13 mouse cellular contexts compared by ENCODE assay signal in genomic region chr3:63073051-63073450, GRCm38 (mm10).
"Had no signal": no experiment of that assay in that cellular context is flagged by ENCODE, and none has a peak within 500 bp of the region (broad histone marks: within the 10 kb centered on the region; RNA-seq: fewer than 3 reads in every experiment).

No protein-coding gene starts in this region.

- H3K9me3 ChIP-seq: limb, embryonic 12.5 days; liver, embryonic 15.5 days; midbrain, embryonic 12.5 days had no signal

- H3K27me3 ChIP-seq: limb, embryonic 12.5 days; liver, embryonic 15.5 days; midbrain, embryonic 12.5 days had no signal

- H3K4me3 ChIP-seq: limb, embryonic 12.5 days; liver, embryonic 15.5 days; midbrain, embryonic 12.5 days had no signal

- H3K4me1 ChIP-seq: limb, embryonic 12.5 days; liver, embryonic 15.5 days; midbrain, embryonic 12.5 days had no signal

- H3K27ac ChIP-seq: limb, embryonic 12.5 days; liver, embryonic 15.5 days; macrophage; midbrain, embryonic 12.5 days had no signal

- ATAC-seq: midbrain, embryonic 16.5 days had no signal

- H3K36me3 ChIP-seq: limb, embryonic 12.5 days; liver, embryonic 15.5 days; midbrain, embryonic 12.5 days had no signal

- H3K4me2 ChIP-seq: limb, embryonic 12.5 days; liver, embryonic 15.5 days; midbrain, embryonic 12.5 days had no signal

- H3K9ac ChIP-seq: limb, embryonic 12.5 days; liver, embryonic 15.5 days; midbrain, embryonic 12.5 days had no signal

- DNase-seq: kidney, adult 8-10 months; kidney, postnatal 25 days; layer of hippocampus, postnatal 36 days; liver; lung, adult 2 months; lung, postnatal 10 days; right cerebral cortex, postnatal 25 days; thymus, postnatal 36 days had no signal
